Mouse (Mus musculus) cerebellum, adult 11 months (tissue): ENCODE measurements around the gene Sult6b1.

ENCODE experiments used
- DNase-seq: peaks from one replicate; pipeline ENCODE4 v3.0.0; 2022

The Sult6b1 gene

DNA sequence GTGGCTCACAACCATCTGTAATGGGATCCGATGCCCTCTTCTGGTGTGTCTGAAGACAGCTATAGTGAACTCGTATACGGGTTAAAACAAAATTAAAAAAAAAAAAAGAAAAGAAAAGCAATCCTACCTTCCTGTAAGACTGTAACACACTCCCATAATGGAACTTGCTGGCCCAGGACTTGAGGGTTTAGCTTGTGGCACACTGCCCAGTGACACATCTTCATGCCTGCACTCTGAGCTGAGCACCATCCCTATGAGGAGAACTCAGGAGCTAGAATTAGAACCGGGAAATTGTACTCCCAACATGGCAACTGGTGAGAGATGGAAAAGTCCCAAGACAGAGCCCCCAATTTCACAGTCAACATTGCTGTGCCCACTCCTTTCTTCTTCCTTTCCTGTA is 23.5 kb downstream of the Sult6b1 start:
- DNase-seq: no peak

DNA sequence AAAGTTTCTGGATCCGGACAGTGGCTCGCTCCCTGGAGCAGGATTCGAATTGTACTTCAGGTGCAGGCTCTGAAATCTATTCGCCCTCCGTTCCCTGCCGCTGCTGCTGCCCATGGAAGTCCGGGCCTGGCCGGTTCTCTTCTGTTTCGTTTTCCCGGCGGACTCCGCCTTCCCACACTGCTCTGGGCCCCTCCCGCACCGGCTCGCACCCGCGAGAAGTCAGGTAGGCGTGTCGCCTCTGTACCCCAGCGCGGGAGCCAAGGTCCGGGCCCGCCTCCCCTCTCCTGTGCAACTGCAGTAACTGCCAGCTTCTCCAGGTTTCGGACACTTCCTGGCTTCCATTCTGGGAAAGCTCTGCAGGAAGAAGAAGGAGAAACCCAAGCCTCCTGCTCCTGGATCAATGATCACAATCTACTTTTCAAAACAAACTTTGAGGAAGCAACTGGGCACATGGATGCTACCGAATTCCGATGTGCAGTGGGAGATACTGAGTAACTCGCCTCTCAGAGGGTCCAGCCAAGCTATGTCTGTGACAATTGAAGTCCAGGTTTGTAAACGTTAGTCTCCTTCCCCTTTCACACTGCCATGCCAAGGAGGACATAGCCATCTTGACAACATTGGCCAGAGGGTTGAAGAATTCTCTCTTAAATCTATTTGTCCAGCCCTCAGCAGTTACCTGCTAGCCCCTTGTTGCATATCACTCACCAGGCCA is 24.2 kb downstream of the Sult6b1 start, which contains the start of gene Eif2ak2:
Gene Eif2ak2 (minus strand): TSS at position 173 of the 712 bp plus-strand sequence.
- DNase-seq: peak; percentile 43

DNA sequence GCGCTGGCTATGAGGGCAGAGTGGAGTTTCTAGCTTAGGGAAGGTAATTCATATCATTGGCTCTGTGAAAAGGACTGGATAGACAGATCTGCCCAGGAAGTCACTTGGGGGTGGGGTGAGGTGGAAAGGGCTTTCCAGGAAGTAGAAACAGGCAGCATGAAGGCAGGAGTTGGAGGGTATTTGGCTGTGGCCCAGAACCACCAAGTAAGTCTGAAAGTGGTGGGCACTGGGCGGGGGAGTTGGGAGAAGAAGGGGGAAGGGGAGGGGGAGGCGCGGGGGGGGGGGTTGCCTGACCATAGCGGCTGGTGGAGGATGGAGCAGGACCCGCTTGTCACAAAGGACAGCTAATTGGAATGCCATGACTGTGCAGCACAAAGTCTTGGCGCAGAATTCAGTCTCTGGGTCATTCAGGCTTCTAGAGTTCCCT is 24.9 kb downstream of the Sult6b1 start:
- DNase-seq: no peak

GRCm38 (mm10) chr17:78873886-78874285 is 32.9 kb downstream of the Sult6b1 start:
- no peak for DNase-seq

GRCm38 (mm10) chr17:78856243-78856642 is 50.5 kb downstream of the Sult6b1 start:
- no peak for DNase-seq

DNA sequence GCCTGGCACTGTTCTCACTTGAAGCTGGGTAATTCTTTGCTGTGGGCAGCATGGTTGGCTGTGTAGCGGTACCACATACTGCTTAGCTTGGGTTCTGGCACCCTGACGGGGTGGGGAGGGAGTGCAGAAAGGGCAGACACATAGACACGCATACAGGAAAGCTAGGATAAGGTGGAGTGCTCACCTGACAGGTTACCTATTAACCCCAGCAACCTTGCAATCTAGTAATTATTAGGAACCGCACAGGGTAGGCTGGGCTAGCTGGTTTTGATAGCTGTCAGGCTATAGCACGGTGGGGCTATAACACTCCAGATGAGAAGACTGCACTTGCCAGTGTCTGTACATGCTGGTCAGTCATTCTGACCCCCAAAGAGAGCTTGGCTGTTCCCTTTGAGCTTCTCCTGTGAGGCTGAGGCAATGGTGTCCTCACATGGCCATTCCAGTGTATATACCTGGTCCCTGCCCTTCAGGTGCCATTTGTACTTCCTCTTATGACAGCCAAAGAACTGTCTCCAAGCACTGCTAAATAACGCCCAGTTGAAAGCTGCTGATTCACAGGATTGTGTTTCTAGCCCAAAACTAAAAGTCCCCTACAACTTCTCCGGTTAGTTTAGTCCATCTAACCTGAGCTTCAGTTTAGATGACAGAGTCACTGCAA is 64.4 kb downstream of the Sult6b1 start:
- no peak for DNase-seq

DNA sequence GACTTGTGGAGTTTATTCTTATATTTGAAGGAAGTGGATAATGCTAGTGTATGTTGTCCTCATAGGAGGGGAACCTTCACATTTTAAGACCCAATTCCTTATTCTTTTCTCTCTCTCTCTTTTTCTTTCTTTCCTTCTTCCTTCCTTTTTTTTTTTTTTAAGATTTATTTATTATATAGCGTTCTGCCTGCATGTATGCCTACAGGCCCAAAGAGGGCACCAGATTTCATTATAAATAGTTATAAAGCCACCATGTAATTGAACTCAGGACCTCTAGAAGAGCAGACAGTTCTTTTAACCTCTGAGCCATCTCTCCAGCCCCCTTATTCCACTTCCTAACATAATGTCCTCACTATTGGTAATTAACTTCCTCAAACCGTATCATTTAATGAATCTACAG is 70.7 kb downstream of the Sult6b1 start:
- no peak for DNase-seq

GRCm38 (mm10) chr17:78834856-78835835 is 71.6 kb downstream of the Sult6b1 start, which contains the start of the genes Heatr5b and Gpatch11:
TSS of gene Heatr5b (minus strand) at chr17:78835364.
TSS of gene Gpatch11 (plus strand) at chr17:78835567.
- DNase-seq: peak; percentile 98
